Mouse (Mus musculus) spleen, adult 18-20 months (tissue): ENCODE results near the gene Hrh3.
A peak's percentile ranks its signal among the peaks of the same experiment; 100 is the strongest.

Experiments used
- DNase-seq, 2 experiments: peaks; one replicate each; pipeline ENCODE4 v3.0.0; 2022; ENCODE audit warnings: mixed read lengths in 2 of 2

Gene Hrh3

GRCm38 (mm10) chr2:180103978-180104658 is at the start of gene Hrh3:
Hrh3 (minus strand) TSS chr2:180104488.
- peak; percentile 61 to 77 for DNase-seq

- no peak for DNase-seq
These were observed 44.3 kb upstream of the Hrh3 start for GRCm38 (mm10) chr2:180148551-180148950.

GRCm38 (mm10) chr2:180147379-180147778 is 43.1 kb upstream of the Hrh3 start:
- no peak for DNase-seq

GRCm38 (mm10) chr2:180146091-180146490 is 41.8 kb upstream of the Hrh3 start:
- DNase-seq, result no peak

GRCm38 (mm10) chr2:180135414-180135813 is 31.1 kb upstream of the Hrh3 start:
- no peak for DNase-seq

GRCm38 (mm10) chr2:180133911-180134310 is 29.6 kb upstream of the Hrh3 start:
- DNase-seq, result no peak

- DNase-seq, result no peak
These were observed 28.9 kb upstream of the Hrh3 start for GRCm38 (mm10) chr2:180133231-180133630.

GRCm38 (mm10) chr2:180127675-180128074 is 23.4 kb upstream of the Hrh3 start:
- no peak for DNase-seq

- no peak for DNase-seq
These were observed 21.9 kb upstream of the Hrh3 start for GRCm38 (mm10) chr2:180126195-180126594.

GRCm38 (mm10) chr2:180124192-180124591 is 19.9 kb upstream of the Hrh3 start:
- DNase-seq, result no peak

GRCm38 (mm10) chr2:180120292-180120761 is 16.0 kb upstream of the Hrh3 start:
- no peak for DNase-seq

GRCm38 (mm10) chr2:180119439-180120291 is 15.4 kb upstream of the Hrh3 start:
- no peak for DNase-seq

GRCm38 (mm10) chr2:180118661-180119438 is 14.6 kb upstream of the Hrh3 start, which contains the start of gene Osbpl2:
Osbpl2 (plus strand) TSS chr2:180119306.
- peak; percentile 97 to 99 for DNase-seq

GRCm38 (mm10) chr2:180117485-180118194 is 13.4 kb upstream of the Hrh3 start:
- no peak for DNase-seq

GRCm38 (mm10) chr2:180116741-180117484 is 12.6 kb upstream of the Hrh3 start:
- no peak for DNase-seq

- DNase-seq, result no peak
These were observed 11.8 kb upstream of the Hrh3 start for GRCm38 (mm10) chr2:180116081-180116493.

- no peak for DNase-seq
These were observed 11.0 kb upstream of the Hrh3 start for GRCm38 (mm10) chr2:180115279-180115678.

- DNase-seq, result no peak
These were observed 9.9 kb upstream of the Hrh3 start for GRCm38 (mm10) chr2:180113909-180114890.

- no peak for DNase-seq
These were observed 4.0 kb upstream of the Hrh3 start for GRCm38 (mm10) chr2:180108285-180108684.

GRCm38 (mm10) chr2:180107081-180107480 is 2.8 kb upstream of the Hrh3 start:
- DNase-seq, result no peak
